Mouse (Mus musculus) erythroblast, embryonic 14.5 days (primary cell): ENCODE data around the gene Spdye4b.

Experiments
- GATA1 ChIP-seq: IDR thresholded peaks from 2 replicates; pipeline ENCODE4 v1.6.1; 2012; ENCODE audit warnings: low read length, inconsistent platforms, mixed read lengths
- TAL1 ChIP-seq: IDR thresholded peaks from 3 replicates; pipeline ENCODE4 v1.6.1; 2012; ENCODE audit warnings: low read length, inconsistent platforms, mixed read lengths

DNA sequence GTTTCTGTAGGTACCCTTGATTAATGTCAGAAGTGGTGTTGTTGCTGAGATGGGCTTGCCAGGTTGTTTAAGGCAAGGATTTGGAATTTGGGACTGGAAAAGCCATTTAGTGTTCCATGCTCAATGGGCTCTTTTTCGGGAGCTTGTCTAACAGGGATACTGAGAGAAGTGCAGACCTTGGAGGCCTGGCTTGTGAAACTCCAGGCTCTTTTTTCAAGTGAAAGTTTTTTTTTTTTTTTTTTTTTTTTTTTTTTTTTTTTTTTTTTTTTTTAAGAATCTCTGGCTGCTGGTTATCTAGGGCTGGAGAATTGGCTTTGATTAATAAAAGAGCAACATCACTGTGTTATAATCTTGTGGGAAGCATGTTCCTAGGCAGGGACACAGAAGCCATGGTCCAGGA lies 41.5 kb downstream of the Spdye4b start:
- TF ChIP-seq TAL1 (no peak), GATA1 (no peak)
